Mouse (Mus musculus) liver, postnatal 0 days (tissue): ENCODE results near the gene Kctd3. TPM values are rescaled to one million over a fixed set of nuclear protein-coding genes. Genes with fewer than 3 reads are reported as not detected.

Source experiments
- ATAC-seq: fragments of 200-750 bp; cut with Nextera tagmentation; 2 replicates; pipeline ENCODE4 v1.8.0; 2017; ENCODE audit warnings: mild to moderate bottlenecking, moderate library complexity
- DNase-seq: peaks from one replicate; pipeline ENCODE4 v3.0.0-alpha.2; 2016
- H3K27ac ChIP-seq: fragments of 300-500 bp; sonication (generic); 2 replicates; pipeline ENCODE4 v1.5.1; 2014; ENCODE audit warnings: antibody characterized with exemption, moderate library complexity, mild to moderate bottlenecking, low read depth
- H3K27me3 ChIP-seq: fragments of 300-500 bp; sonication (generic); 2 replicates; pipeline ENCODE4 v1.6.1; 2014; ENCODE audit warnings: low read length, control low read depth, mixed read lengths; ENCODE audit not compliant: insufficient read depth
- H3K36me3 ChIP-seq: fragments of 300-500 bp; sonication (generic); replicated peaks from 2 replicates; pipeline ENCODE4 v1.6.1; 2014; ENCODE audit warnings: mild to moderate bottlenecking, control low read depth, low read length, moderate library complexity, mixed read lengths; ENCODE audit not compliant: insufficient read depth
- H3K4me1 ChIP-seq: fragments of 300-500 bp; sonication (generic); 2 replicates; pipeline ENCODE4 v1.6.1; 2014; ENCODE audit warnings: antibody characterized with exemption, mild to moderate bottlenecking, control low read depth; ENCODE audit not compliant: insufficient read depth
- H3K4me2 ChIP-seq: fragments of 300-500 bp; sonication (generic); 2 replicates; pipeline ENCODE4 v1.6.1; 2014; ENCODE audit warnings: low read depth, mild to moderate bottlenecking, low read length, moderate library complexity, mixed read lengths
- H3K4me3 ChIP-seq: fragments of 300-500 bp; sonication (generic); 2 replicates; pipeline ENCODE4 v1.5.1; 2014; ENCODE audit warnings: low read depth, low read length
- H3K9ac ChIP-seq: fragments of 300-500 bp; sonication (generic); replicated peaks from 2 replicates; pipeline ENCODE4 v1.6.1; 2014; ENCODE audit warnings: mild to moderate bottlenecking, moderate library complexity
- H3K9me3 ChIP-seq: fragments of 300-500 bp; sonication (generic); 2 replicates; pipeline ENCODE4 v1.6.1; 2016; ENCODE audit warnings: mild to moderate bottlenecking, control low read depth, low read length, mixed read lengths
- CTCF ChIP-seq: sonication (generic); IDR thresholded peaks from 2 replicates; pipeline ENCODE4 v1.5.1; 2016; ENCODE audit warnings: antibody characterized with exemption, low read depth
- EP300 ChIP-seq: IDR thresholded peaks from 2 replicates; pipeline ENCODE4 v1.6.1; 2016; ENCODE audit warnings: antibody characterized with exemption, low read depth, mild to moderate bottlenecking
- WGBS: fragments of 180-500 bp; shearing (Covaris S2); extraction: QIAGEN DNeasy Blood & Tissue Kit; methylation state at CpG from one replicate; pipeline ENCODE4 v1.1.7; 2014; ENCODE audit not compliant: insufficient replicate concordance; 5-methylcytosine and 5-hydroxymethylcytosine counted together
- polyA plus RNA-seq: library from polyadenylated mRNA; unstranded; fragments of >200 nt; fragmentation: Nextera tagmentation; extraction: Ambion mirVana; gene quantifications from 2 replicates; pipeline ENCODE4 v1.2.1, GENCODE M21; 2015

The Kctd3 gene
- polyA plus RNA-seq, 1 experiment from 2014 or later: 6.0 TPM

- no peak for ATAC-seq
- TF ChIP-seq EP300 (no peak), CTCF (no peak)
- H3K9me3 ChIP-seq: no peaks in the 10 kb centered on the region
- H3K36me3 ChIP-seq: no peaks in the 10 kb centered on the region
- no peak overlapping the region for H3K27ac ChIP-seq
- no peak for DNase-seq
- no peaks in the 10 kb centered on the region for H3K4me1 ChIP-seq
- no peaks in the 10 kb centered on the region for H3K27me3 ChIP-seq
- H3K4me2 ChIP-seq: no peak overlapping the region
- 62% methylated on average over 7 of the region's 7 CpGs for WGBS
- no peak overlapping the region for H3K4me3 ChIP-seq
- H3K9ac ChIP-seq: no peak overlapping the region
These were observed 23.3 kb upstream of the Kctd3 start for GRCm38 (mm10) chr1:189030975-189031374.

GRCm38 (mm10) chr1:189028267-189028666 is 20.6 kb upstream of the Kctd3 start:
- no peak overlapping the region for H3K27ac ChIP-seq
- no peaks in the 10 kb centered on the region for H3K4me1 ChIP-seq
- ATAC-seq: no peak
- H3K27me3 ChIP-seq: no peaks in the 10 kb centered on the region
- H3K9ac ChIP-seq: no peak overlapping the region
- TF ChIP-seq CTCF (peak; percentile 59), EP300 (no peak)
- no peaks in the 10 kb centered on the region for H3K36me3 ChIP-seq
- no peak overlapping the region for H3K4me2 ChIP-seq
- H3K4me3 ChIP-seq: no peak overlapping the region
- H3K9me3 ChIP-seq: no peaks in the 10 kb centered on the region
- WGBS: 40% methylated on average over 1 of the region's 1 CpGs
- no peak for DNase-seq

DNA sequence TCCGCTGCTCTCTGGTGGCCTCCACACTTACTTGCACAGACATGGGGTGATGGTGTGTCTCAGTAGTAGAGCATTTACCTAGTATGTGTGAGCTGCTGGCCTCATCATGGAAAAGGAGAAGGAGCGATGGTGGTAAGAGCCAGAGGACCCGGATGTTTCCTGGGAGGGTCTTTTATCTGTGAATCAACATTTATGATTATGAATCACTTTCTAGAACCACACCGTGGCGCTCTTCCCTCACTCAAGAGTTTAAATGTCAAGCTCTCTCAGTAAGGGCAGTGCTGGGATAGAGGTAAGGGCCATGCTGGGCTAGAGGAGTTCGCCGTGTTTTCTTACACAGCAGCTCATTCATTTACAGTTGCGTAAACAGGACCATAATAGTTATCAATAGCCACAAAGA is 19.2 kb upstream of the Kctd3 start:
- Histone ChIP-seq H3K4me1 (no peaks in the 10 kb centered on the region), H3K36me3 (no peaks in the 10 kb centered on the region), H3K4me3 (no peak overlapping the region), H3K4me2 (no peak overlapping the region), H3K9ac (no peak overlapping the region), H3K27ac (no peak overlapping the region), H3K9me3 (no peaks in the 10 kb centered on the region), H3K27me3 (no peaks in the 10 kb centered on the region)
- TF ChIP-seq EP300: no peak
- peak; percentile 26; the same call in 1 of the 2 replicates for TF ChIP-seq CTCF
- DNase-seq: no peak
- WGBS: 50% methylated on average over 8 of the region's 8 CpGs
- ATAC-seq: no peak

DNA sequence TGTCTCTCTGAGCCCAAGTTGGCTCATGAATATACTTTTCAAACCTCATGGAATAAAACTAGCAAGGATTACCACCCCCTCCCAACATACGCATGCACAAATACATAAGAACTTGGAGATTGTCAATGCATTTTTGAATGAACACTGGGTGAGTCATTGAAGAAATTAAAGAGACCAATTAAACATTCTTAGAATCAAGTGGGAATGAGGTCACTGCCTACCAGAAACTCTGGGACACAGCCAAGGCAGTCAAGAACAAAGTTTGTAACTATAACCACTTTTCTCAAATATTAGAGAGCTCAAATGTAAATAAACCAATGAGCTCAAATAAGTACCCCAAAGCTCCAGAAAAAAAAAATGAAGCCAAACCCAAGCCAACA is 16.1 kb upstream of the Kctd3 start:
- no peaks in the 10 kb centered on the region for H3K9me3 ChIP-seq
- H3K4me2 ChIP-seq: no peak overlapping the region
- no peaks in the 10 kb centered on the region for H3K4me1 ChIP-seq
- H3K4me3 ChIP-seq: no peak overlapping the region
- no peak overlapping the region for H3K27ac ChIP-seq
- H3K9ac ChIP-seq: no peak overlapping the region
- no peak for ATAC-seq
- TF ChIP-seq CTCF (no peak), EP300 (no peak)
- no peak for DNase-seq
- no peaks in the 10 kb centered on the region for H3K27me3 ChIP-seq
- WGBS: 87% methylated on average over 1 of the region's 1 CpGs
- no peaks in the 10 kb centered on the region for H3K36me3 ChIP-seq

DNA sequence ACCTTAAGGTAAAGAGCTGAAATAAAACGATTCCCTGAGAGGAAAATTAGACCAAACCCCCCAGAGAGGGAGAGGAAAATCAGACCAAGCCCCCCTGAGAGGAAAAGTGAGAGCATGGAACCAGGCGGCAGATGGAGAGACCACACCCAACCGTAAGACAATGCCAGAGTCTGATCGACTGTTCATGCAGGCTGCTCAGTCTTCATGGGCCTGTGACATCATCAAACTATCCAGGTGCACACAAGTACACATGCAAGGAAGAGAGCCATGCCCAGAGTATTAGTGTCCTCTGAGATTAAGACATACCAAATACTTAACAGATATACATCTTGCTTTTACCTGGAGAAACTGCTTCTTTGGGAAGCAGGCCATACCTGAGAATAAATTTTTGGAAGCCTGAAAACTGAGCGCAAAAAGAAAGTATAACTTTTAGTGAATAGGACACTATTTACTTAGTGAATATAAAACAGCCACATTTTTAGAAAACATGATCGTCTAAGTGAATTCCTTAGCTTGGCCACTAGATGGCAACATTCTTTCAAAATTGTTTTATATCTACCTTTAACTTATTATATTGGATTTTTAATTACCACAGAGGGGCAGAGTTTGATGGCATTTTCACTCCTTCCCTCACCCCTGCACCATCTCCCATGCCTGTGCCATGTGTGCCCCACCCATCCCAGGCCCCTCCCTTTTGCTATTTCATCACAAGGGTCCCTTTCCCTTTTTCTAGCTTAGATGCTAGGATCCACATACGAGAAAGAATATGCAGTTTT is 15.5 kb upstream of the Kctd3 start:
- peak; percentile 50 for TF ChIP-seq CTCF
- TF ChIP-seq EP300: no peak
- Histone ChIP-seq H3K9me3 (no peaks in the 10 kb centered on the region), H3K27me3 (no peaks in the 10 kb centered on the region), H3K27ac (no peak overlapping the region), H3K36me3 (no peaks in the 10 kb centered on the region), H3K4me2 (no peak overlapping the region), H3K4me3 (no peak overlapping the region), H3K4me1 (no peaks in the 10 kb centered on the region), H3K9ac (no peak overlapping the region)
- no peak for ATAC-seq
- WGBS: 44% methylated on average over 7 of the region's 7 CpGs
- no peak for DNase-seq

DNA sequence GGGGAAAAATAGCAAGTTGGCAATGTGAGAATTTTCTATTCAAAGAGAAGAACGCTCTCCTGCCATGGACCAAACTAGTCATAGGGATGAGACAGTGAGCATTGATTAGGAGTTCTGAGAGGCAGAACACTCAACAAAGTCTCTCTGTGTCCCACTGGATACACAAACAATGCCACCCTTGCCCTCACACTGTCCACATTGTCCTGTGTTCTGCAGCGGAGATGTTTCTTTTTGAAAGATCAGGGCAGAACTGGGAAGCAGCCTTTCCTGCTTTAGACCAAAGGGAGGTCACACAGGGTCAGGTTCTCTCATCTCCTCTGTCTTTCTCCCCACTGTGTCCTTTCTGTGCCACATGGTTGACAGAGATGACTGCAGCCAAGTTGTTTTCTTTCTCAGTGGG is 7.7 kb upstream of the Kctd3 start:
- Histone ChIP-seq H3K9ac (no peak overlapping the region), H3K27me3 (no peaks in the 10 kb centered on the region), H3K4me1 (peaks cover 10% of the 10 kb centered on the region), H3K27ac (no peak overlapping the region), H3K4me3 (no peak overlapping the region), H3K4me2 (no peak overlapping the region), H3K9me3 (no peaks in the 10 kb centered on the region), H3K36me3 (no peaks in the 10 kb centered on the region)
- 76% methylated on average over 2 of the region's 2 CpGs for WGBS
- ATAC-seq (no peak), DNase-seq (no peak)
- no peak for TF ChIP-seq CTCF

DNA sequence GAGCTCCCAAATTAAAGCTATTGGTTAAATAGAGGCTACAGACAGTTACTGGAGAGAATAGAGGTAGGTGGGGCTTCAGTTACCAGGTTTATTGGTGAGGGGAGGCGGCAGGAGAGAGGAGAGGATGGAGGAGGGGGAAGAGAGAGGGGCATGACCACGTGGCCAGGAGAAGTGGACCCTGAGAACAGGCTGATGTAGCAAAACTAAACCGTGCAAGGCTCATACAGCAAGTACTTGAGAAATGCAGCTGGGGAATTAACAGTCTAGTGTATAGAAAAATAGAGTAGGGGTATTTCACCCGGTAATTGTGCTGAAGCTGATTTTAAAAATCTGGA is 5.9 kb upstream of the Kctd3 start:
- WGBS: 17% methylated on average over 4 of the region's 4 CpGs
- Histone ChIP-seq H3K4me3 (no peak overlapping the region), H3K36me3 (no peaks in the 10 kb centered on the region), H3K9ac (no peak overlapping the region), H3K27ac (no peak overlapping the region), H3K4me2 (peak overlapping the region; percentile 46), H3K4me1 (peaks cover 10% of the 10 kb centered on the region), H3K27me3 (no peaks in the 10 kb centered on the region), H3K9me3 (no peaks in the 10 kb centered on the region)
- DNase-seq: no peak
- ATAC-seq: 0 out of 2 replicates have a peak, but pooled peaks have one; percentile 5
- TF ChIP-seq EP300 (no peak), CTCF (no peak)
